Mouse (Mus musculus): ENCODE data around the gene Gnb3. TPM values are rescaled to one million over a fixed set of nuclear protein-coding genes. Genes with fewer than 3 reads are reported as not detected.
A peak's percentile ranks its signal among the peaks of the same experiment; 100 is the strongest.

Gene Gnb3
- 10 to 100 TPM; 14.1 to 14.6 TPM for total RNA-seq (2021)
- long read RNA-seq, experiment 1, transcript Gnb3-201 (10 exons, 1,846 nt), result major isoform, 31 of 37 reads
- long read RNA-seq, experiment 1, partial matches to known transcripts, result 2 of 37 reads
- long read RNA-seq, experiment 1, other reads (novel, unspliced or antisense), result 3 of 37 reads
- long read RNA-seq, experiment 2, transcript Gnb3-201 (10 exons, 1,846 nt), result major isoform, 8 of 11 reads
- long read RNA-seq, experiment 2, partial matches to known transcripts, result 1 of 11 reads
- long read RNA-seq, experiment 2, other reads (novel, unspliced or antisense), result 1 of 11 reads

DNA sequence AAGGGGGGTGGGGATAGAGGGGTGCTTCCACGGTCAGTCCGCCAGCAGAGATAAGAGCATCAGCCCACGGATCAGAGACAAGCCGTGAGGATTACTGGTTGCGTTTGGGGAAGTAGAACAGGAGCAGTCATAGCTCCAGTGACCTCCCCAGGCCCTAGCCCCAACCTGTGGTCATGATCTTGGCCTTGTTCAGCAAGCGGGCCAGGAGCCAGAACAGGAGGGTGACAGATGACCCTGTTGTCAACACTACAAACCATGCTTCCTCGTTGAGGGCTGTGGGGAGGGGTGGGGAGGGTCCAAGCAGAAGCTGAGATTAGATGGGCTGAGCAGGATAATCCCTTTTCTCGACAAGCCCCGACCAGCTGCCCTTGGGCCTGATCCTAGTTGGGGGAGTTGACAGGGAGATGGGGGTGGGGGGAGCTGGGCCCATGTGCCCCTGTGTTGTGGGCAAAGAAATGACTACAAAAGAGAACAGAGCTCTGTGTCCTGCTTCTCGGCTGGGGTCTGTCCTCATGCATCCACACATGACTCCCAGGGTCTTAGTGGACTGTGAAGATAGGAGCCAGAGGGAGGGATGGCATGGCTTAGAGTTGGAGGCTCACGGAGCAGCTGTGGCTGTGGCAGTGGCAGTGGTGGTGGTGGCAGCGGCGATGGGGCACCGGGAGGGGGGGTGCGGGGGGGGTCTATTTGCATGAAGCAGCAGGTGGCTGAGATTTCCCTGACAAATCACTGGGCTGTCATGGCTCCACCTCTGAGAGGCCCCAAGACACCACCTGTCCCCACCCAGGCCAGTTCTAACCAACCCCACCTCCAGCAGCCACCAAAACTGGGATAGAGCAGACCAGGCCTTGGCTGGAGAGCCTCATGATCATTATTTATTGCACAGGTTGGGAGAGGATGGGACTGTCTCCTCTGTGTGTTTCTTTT, at the start of gene Gnb3:
Gene Gnb3, minus strand, starts transcription at position 35 of the 927 bp plus-strand sequence.
- peak in 1 of 2 experiments; percentile 40 for DNase-seq

DNA sequence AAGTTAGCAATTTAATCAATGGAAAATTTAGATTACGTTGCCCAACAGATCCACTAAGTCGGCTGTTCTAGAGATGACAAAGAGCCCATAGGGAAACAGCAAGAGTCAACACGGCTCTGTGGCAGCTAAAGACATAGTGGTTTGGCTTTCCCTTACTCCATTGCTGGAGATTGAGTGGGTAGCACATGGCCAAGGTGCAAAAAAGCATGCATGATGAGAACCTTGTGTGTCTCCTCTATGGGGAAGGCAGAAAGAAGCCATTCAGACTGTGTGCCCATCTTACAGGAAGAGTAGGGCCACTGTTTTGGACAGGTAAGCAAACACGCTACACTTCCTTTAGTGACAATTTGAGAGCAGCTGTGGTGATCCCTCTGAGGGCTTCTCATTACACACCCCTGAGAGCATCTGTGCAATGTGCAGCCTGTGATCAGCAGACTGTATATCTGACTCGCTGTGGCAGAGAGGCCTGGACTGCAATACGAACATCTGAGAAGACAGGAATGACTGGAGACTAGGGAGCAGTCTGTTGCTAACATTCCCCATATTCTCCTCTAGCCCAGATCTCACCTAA, 48.6 kb upstream of the Gnb3 start:
- DNase-seq, result no peak

DNA sequence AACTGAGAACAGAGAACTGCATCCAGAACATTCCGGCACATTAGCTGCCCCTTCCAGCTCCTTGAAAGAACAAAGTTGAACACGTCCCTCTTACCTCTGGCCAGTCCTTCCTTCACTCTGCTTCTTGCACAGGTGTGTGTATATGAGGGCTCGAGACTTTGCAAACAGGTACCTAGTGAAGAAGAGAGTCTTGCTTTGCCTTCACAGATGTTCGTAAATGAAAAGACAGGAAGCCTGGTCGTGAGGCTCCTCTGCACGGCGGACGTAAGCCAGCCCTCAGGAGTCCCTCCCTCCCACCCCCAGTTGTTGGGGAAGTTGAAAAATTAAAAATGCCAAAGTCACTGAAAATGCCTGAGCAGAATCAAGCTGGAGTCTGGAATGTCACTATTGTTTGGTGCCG, 47.9 kb upstream of the Gnb3 start, which contains the start of gene Cd4:
Gene Cd4, minus strand, starts transcription at position 236 of the 400 bp plus-strand sequence.
- no peak for DNase-seq

DNA sequence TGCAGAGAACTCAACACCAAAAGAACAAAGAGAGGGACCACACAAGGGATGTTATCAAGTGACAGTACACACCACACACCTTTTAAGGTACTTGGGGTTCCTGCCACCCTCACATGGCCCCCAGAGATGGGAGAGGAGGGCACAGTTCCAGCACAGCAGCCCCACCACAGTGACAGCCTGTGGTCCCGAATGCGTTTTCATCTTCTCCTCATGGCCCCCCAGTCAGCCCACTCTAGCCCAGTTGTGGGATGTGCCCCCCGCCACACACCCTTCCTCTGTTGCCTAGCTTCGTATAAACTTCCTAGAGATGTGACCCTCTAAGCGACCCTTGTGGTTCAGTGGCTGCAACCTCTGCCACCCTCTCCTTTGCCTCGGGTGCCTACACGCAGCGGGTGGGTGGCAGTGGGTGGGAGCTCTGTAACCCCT, 45.9 kb upstream of the Gnb3 start:
- no peak for DNase-seq

DNA sequence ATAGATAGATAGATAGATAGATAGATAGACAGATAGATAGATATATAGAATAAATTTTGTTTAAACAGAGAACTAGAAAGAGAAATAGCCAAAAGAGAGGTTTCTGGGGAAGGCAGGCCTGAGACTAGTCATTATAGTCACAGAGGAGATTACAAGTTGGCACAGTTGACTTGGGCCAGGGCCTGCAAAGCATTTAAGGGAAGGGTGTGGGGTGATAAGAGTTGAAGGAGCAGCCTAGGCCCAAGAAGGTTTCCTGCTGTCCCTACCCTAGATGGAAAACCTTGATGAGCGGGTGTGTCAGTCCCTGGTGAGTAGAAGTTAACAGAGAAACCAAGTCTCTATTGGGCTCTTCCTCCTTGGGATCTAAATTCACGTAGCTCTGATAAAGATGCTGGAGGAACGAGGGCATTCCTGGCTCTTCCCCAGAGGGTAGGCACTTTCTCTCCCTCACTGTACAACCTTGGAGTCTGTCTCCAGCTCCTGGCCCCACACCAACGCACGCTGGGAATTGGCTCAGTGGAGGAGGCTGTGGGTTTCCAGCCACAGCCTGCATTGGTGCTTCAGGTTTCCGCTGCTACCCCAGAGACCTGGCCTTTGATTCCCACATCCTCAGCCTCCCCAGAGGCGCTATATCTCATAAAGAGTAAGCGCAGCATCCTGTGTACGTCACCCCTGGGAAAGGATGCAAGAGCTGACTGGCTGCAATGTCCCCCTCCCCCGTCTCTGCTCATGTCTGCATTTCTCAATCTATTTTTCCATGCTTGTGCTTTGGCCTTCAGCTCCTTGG, 44.8 kb upstream of the Gnb3 start:
- DNase-seq, result peak; percentile 30 to 57

DNA sequence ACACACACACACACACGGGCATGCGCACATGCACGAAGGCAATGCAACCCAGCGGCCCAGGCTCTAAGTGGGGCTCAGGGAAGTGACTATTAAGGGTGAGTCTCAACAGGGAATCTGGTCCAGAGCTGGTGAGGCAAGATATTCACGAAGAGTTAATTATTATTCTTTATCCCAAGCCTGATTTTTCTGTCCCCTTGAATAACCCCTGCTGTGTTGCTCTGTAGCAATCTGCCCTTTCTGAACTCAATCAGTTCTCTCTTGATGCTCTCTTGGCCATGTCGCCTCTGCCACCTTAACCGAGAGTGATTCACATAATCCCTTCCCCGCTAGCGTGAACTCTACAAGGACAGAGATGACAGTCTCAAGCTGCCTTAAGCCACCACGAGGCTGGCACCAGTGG, 43.3 kb upstream of the Gnb3 start:
- DNase-seq, result no peak

DNA sequence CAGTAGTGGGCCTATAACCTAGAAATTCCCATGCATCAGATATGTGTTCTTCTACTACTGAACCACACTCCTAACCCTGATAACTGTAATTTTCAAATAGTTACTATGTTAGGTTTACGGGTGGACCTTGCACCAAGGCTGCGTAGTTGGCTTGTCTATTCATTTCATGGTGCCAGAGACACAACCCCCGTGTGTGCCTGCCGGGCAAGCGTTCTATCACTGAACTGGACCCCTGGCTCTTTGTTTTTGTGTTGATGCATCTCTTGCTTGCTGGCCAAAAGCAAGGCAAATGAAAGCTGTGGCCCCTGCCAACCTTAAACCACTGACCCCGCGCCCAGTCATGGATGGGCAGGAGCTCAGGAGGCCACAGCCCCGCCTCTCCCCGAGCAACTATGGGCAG, 41.7 kb upstream of the Gnb3 start:
- no peak for DNase-seq

DNA sequence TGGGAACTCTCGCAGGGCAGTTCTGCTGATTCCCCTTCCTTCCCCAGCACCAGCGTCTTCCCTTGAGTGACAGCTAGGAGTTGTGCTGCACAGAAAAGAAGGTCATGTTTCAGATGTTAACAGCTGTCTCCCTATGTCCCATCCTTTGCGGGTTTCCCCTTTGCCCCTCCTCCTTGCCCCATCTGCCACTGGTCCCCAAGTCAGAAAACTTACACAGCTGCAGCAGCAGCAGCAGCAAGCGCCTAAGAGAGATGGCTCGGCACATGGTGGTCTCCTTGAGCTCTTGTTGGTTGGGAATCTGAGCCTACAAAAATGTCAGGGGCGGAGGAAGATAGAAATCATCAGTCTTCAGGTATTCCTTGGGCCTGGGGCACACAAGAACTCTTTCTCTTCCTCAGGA, 39.3 kb upstream of the Gnb3 start:
- DNase-seq, result no peak

DNA sequence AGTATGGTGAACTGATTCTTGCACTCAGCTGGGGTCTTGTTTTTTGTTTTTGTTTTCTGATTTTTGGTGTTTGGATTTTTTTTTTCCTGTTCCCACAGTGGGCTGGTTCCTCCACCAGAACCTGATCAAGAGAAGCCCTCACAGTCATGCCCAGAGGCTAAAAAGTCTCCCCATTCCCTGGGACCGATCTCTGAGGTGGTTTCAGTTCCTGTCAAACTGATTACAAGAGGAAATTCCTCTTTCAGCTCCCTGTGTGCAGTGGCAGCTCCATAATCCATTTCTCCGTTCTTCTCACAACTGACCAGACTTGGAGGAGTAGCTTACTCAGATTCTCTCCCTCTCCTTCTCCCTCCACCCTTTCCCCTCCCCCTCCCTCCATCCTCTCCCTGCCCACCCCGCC, 34.3 kb upstream of the Gnb3 start:
- no peak for DNase-seq

DNA sequence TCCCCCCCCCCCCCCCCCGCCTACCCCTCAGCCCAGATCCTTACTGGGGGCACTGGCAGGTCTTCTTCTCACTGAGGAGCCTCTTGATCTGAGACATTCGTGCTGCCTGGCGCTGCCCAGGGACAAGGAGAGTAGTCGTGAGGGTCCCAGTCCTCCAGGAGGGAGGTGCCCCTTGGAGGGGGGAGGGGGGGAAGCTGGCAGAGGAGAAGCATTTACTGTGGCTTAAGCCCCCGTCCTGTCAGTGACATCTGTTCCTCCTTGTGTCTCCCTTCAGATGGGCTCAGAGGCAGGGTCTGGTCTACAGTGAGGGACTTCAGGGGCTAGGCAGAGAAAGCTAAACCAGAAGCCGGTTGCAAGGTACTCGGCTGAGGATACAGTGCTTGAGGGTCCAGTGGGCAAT, 26.5 kb upstream of the Gnb3 start:
- DNase-seq, result no peak

DNA sequence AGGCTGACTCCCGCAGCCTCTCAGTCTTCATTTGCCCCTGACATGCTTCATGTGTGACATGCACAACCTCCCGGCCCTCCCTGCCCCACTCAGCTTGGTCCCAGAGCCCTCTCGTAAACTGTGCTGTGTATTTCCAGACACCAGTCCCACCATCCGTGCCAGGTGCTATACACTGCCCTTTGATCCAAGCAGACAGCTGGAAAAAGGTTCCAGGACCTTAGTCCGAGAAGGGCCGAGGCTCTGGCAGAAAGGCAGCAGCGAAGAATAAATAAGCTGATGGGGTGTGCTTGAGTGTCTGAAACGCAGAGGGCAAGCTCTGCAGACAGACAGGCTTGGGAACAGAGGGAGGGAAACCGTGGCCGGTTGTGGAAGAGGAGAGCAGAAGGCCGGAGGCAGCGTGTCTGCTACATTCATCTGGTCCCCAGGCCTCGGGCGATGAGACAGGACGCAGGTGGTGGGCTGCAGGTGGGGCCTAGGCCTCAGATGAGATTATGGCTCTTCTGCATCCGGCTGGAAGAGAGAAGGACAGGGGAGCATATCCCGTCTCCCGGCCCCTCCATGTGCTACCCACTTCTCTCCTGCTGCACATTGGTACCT, 25.8 kb upstream of the Gnb3 start:
- DNase-seq, result no peak

DNA sequence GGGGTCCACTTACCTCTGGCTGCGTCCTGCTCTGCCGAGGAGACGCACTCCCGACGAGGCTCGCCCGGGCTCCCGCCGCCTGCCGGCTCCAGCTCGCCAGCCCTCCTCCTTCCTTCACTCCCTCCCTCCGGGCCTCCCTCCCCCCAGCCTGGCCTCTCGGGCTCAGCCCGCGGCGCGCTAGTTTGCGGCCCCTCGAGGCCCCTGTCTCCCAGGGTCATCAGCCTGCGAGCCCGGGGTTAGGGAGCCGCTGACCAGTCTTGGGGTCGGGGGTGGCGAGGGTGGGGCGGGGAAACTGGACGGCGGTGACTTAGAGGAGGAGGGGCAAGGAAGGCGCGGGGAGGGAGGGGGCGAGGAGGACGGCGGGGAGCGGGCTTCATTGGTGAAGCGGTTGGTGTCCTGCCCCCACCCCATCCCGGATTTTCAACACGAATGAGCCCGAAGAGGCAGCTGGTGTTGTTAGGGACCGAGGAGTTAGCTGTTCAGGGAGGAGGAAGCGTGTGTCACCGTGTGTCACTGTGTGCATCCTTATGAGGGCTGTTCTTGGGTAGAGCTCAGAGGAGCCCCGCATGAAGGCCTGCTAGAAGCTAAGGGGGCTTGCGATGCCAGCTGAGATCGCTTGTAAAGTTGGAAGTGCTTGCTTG, 23.7 kb upstream of the Gnb3 start, which contains the start of gene Gpr162:
Gene Gpr162, minus strand, starts transcription at position 326 of the 641 bp plus-strand sequence.
- DNase-seq, result peak; percentile 53 to 57

DNA sequence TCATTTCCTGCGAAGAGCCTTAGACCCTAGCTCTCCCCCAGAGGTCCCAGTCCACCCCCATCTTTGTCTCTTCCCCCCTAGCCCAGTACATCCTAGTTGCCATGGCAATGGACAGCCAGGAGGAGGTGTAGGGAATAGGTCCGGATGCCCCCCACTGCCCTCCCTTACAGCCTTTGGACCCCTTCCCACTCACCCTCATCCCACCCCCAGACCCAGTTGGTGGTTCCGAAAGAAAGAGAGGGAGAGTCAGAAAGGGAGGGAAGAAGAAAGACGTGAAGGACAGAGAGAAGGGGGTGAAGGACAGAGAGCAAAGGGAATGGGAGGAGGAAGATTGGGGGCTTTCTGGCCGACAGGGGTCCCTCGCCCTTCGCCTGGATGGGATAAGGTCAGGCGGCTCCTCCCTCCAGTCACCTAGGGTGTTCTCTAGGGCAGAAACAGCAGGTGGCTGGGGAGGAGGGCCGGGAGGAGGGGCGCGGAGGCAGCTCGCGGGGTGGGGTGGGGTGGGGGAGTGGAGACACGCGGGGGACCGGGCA, 23.1 kb upstream of the Gnb3 start:
- DNase-seq, result no peak

DNA sequence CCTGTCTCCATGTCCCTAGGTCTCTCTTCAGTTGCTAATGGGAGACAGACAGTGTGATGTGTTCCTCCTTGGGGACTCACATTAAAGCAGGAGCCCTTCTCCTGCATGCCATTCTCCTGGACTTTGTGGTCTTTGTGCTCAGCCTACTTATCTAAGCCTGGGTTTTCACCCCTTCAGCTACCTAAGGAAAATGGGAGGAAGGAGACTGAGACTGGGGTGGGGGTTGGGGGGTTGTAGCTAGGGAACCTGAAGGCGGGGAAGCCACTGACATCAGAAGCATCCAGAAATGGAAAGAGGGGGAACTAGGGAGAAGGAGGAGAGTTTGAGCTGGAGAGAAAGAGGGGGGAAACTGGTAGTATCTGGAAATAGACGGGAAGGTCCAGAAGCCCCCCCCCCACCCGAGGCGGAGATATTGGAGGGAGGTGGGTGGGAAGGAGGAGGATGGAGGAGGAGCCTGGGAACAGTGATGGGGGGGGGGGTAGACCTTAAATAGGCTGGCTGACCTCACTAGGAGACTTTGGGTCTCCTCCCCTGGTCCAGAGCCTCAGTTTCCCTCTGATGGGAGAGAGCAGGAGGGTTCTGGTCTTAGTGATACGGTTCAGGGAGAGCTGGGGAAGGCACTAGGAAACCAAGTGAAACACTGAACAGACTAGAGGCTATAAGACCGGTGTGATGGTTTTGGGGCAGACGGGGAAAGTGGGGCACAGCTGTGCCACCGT, 22.5 kb upstream of the Gnb3 start:
- no peak for DNase-seq

DNA sequence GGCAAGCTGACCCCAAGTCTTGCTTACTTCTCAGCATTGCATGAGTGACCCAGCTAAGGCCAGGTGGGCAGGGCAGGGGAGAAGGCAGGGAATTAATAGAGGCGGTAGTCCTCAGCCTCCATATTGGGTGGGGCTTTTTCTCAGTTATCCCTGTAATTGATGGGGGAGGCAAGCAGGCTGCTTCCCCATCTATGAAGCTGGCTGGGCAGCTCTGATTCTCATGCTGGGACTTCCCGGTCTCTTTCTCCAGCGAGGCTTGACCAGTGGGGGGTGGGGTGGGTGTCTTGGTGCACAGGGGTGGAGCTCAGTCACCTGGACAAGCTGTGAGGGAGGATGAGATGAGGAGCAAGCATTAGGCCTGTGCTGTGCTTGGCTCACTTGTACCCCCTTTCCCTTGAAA, 21.7 kb upstream of the Gnb3 start:
- DNase-seq, result no peak

DNA sequence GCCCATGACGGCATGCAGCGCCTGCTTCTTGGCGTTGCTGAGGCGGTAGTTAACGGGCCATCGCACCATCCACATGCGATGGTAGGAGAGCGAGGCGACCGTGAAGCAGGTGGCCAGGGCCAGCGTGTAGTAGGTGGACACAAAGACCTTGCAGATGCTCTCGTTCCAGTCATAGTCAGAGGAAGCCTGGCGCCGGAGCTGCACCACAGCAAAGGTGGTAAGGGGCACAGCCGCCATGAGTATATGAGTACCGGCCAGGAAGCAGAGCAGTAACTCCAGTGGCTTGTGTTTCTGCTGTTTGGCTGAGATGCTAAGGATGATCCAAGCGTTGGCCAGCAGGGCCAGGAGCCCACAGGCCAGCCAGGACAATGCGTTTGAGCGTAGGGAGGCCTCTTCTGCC, 21.2 kb upstream of the Gnb3 start:
- DNase-seq, result no peak

DNA sequence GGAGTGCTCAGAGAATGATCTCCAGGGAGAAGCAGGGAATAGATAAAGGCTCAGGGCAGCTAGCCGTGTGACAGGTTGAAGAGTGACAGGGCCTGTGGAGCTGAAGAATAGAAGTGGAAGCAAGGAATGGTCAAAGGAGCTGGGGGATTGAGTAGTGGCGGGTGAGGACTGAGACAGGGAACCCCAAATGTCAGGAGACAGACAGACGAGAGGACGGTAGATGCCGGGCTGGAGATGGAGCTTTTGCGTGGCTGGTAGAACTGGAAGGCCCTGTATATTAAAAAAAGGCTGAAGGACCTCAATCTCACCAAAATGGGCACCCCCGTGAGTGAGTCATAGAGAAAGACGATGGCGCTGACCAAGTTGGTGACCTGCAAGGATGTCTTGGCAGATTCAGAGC, 20.4 kb upstream of the Gnb3 start:
- no peak for DNase-seq

DNA sequence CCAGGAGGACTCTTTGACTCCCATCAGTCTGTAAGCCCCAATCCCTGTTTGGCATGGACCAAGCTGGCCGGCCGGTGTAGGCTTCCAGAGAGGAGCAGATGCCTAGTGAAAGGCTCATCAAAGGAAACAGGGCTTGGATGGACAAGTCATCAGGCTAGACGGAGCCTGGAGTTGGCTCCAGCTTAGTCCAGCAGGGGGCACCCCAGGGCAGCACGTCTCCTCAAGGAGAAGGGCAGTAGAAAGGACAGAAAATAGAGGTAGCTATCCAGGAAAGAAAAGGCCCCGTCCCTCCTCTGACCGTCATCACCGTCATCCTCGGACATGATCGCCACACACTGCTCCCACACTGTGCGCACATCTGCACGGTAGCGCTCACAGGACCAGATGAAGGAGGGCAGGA, 19.6 kb upstream of the Gnb3 start:
- DNase-seq, result peak; percentile 83 to 94

DNA sequence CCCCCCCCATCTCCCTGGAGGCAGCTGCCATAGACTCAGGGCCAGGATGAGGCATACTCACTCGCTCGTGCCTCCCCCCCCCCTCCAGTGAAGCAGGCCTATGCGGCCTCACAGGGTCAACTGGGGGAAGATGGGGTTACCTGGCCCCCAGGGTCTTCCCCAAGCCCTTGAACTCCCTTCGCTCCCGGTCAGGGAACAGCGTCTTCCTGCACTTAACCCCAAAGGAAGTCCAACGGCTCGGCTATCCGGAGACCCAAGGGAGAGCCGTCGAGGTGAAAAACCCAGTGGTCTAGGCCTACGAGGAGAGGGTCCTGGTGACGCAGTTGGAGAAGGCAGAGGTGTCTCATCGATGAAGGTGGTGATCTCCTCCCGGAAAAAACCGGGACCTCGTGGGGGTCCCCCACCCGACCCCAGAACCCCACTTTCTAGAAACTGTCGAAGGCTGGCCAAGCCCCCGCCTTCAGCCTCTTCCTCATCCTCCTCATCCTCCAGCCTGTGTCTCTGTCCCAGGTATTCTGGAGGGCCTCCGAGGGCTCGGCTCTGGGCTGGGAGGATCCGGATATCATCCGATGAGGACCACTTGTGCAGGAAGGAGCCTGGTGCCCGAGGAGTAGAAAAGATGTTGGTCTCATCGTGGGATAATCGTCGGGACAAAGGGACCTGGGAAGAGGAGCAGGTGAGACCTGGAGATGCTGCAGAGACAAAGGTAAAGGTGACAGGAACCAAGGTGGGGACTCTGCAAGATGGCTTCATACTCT, 18.7 kb upstream of the Gnb3 start:
- no peak for DNase-seq

Measured in heart, adult 18-20 months (tissue).